ENCODE assay signal across 20 mouse cellular contexts in genomic region chr11:84889492-84889891, GRCm38 (mm10).
"Had no signal": no experiment of that assay in that cellular context is flagged by ENCODE, and none has a peak within 500 bp of the region (broad histone marks: within the 10 kb centered on the region; RNA-seq: fewer than 3 reads in every experiment).

No protein-coding gene starts in this region.

- ATAC-seq: midbrain, embryonic 16.5 days had no signal

- H3K27ac ChIP-seq: liver, embryonic 14.5 days; midbrain, embryonic 10.5 days; midbrain, embryonic 12.5 days; neural tube, embryonic 13.5 days; neural tube, embryonic 15.5 days had no signal

- H3K9ac ChIP-seq: liver, embryonic 14.5 days; lung, embryonic 14.5 days; midbrain, embryonic 12.5 days; neural tube, embryonic 13.5 days; neural tube, embryonic 15.5 days had no signal

- H3K9me3 ChIP-seq: midbrain, embryonic 10.5 days; midbrain, embryonic 12.5 days; neural tube, embryonic 13.5 days; neural tube, embryonic 15.5 days had no signal

- H3K4me3 ChIP-seq: midbrain, embryonic 10.5 days; midbrain, embryonic 12.5 days; myocyte; neural tube, embryonic 13.5 days; neural tube, embryonic 15.5 days had no signal

- H3K27me3 ChIP-seq: midbrain, embryonic 12.5 days; neural tube, embryonic 13.5 days; neural tube, embryonic 15.5 days had no signal

- H3K4me2 ChIP-seq: lung, embryonic 14.5 days; midbrain, embryonic 12.5 days; neural tube, embryonic 13.5 days; neural tube, embryonic 15.5 days had no signal

- H3K4me1 ChIP-seq: midbrain, embryonic 10.5 days; midbrain, embryonic 12.5 days; neural tube, embryonic 13.5 days; neural tube, embryonic 15.5 days had no signal

- DNase-seq: lung, adult 18-20 months; lung, embryonic 14.5 days; lung, postnatal 10 days; lung, postnatal 4 days; midbrain, embryonic 14.5 days; retina, postnatal 1 day; right cerebral cortex, adult 18-20 months; right cerebral cortex, postnatal 25 days; right cerebral cortex, postnatal 4 days; spleen, adult 18-20 months; thymus, adult 18-20 months; thymus, postnatal 14 days; thymus, postnatal 36 days had no signal
